Mouse (Mus musculus) erythroblast, embryonic 14.5 days (primary cell): ENCODE measurements around the gene Slbp.

Experiments
- GATA1 ChIP-seq: IDR thresholded peaks from 2 replicates; pipeline ENCODE4 v1.6.1; 2012; ENCODE audit warnings: low read length, inconsistent platforms, mixed read lengths
- TAL1 ChIP-seq: IDR thresholded peaks from 3 replicates; pipeline ENCODE4 v1.6.1; 2012; ENCODE audit warnings: low read length, inconsistent platforms, mixed read lengths

- TF ChIP-seq GATA1, result no peak
- TF ChIP-seq TAL1, result no peak
These were observed 38.0 kb downstream of the Slbp start for GRCm38 (mm10) chr5:33614391-33614790.
